Mouse (Mus musculus) Patski (cell line): ENCODE measurements around the gene Klhl29. TPM values are rescaled to one million over a fixed set of nuclear protein-coding genes. Genes with fewer than 3 reads are reported as not detected.

Experiments used
- ATAC-seq: fragments of 100-300 bp; one replicate; pipeline ENCODE4 v1.8.0; 2021
- CTCF ChIA-PET: fragments of 350-600 bp; sonication (Branson Sonifier 250); formaldehyde crosslinking; loops from one replicate; lab custom pipeline; 2022; ENCODE audit warnings: inconsistent platforms; lab: Charles Lee
- POLR2A ChIA-PET: fragments of 350-600 bp; sonication (Branson Sonifier 250); formaldehyde crosslinking; loops from one replicate; lab custom pipeline; 2022; ENCODE audit warnings: antibody characterized with exemption, inconsistent platforms; lab: Charles Lee
- DNase-seq: peaks from one replicate; pipeline ENCODE4 v3.0.0-alpha.2; 2011; ENCODE audit warnings: low read depth, low spot score
- H3K27me3 ChIP-seq: fragments of 371-371 bp; one replicate; pipeline ENCODE4 v1.5.1; 2021
- CTCF ChIP-seq: fragments of 100-300 bp; IDR thresholded peaks from one replicate; pipeline ENCODE4 v1.5.1; 2021
- in situ Hi-C: fragments of 300-500 bp; cut with MboI; formaldehyde crosslinking; loops from 3 replicates; pipeline ENCODE4 v1.11.1; 2018; ENCODE audit warnings: low pct_unique_long_range_greater_than_20kb, mixed read lengths
- polyA plus RNA-seq: library from polyadenylated mRNA; unstranded; gene quantifications from one replicate; pipeline ENCODE4 v1.2.3, GENCODE M21; 2021

Klhl29 gene
- polyA plus RNA-seq, 1 experiment from 2014 or later = 16.8 TPM

DNA sequence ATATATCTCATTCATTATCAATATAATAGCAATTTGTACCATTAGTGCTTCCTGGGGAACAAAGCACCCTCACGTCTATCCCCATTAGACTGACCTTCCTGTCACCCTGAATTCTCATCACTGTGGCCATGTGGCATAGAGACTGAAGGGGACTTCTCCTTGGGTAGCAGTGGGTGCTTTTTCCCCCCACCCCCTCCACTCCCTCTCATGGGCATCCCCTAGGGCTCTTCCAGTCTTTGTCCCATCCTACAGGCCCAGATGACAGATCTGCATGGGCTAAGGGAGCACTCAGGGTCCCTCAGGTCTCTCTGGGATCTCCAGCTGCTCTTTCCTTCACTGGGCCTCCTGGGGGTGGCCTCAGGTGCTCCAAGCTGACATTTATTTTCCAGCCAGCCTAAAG is 286.8 kb downstream of the Klhl29 start:
- no peak for ATAC-seq
- CTCF ChIA-PET = no interaction called here
- no peaks in the 10 kb centered on the region for H3K27me3 ChIP-seq
- POLR2A ChIA-PET = no interaction called here
- TF ChIP-seq CTCF = no peak
- in situ Hi-C loops = no loop called here
- DNase-seq = no peak

DNA sequence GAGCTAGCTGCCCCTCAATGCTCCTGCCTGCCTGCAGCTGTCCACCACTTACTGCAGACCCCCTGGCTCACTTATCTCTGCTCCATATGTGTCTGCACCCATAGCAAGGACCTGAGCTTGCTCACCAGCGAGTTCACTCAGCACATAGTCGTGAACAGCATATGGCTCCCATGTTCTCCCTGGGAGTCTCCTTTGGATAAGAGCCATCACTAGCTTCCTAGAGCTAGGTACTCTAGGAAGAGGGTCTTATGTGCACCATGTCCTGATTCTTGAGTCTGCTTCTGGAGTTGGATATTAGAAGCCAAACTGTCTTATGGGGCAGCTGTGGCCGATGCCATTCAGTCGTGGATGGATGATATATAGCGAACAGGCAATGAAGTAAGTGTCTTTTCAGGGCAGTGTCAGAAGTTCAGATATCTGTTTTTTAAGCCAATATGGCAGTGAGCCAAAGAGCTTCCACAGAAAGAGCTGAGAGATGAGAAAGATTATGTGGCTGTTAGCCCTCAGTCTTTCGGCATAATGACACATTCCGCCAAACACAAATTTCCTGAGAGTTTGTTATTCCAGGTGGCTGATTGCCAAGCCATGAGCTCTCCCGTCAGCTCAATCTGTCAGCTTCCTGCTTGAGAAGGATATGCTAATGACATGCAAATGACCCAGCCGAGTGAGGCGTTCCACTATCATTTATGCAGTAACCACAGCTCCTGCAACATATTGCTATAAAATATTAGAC is 287.5 kb downstream of the Klhl29 start:
- ATAC-seq (no peak), DNase-seq (no peak)
- CTCF ChIA-PET = interaction anchor here (1.1 kb wide), 1 partner anchor 27 kb away, joined by 4 read pairs; no protein-coding TSS in a partner anchor
- in situ Hi-C loops = no loop called here
- POLR2A ChIA-PET = no interaction called here
- TF ChIP-seq CTCF = no peak
- no peaks in the 10 kb centered on the region for H3K27me3 ChIP-seq

DNA sequence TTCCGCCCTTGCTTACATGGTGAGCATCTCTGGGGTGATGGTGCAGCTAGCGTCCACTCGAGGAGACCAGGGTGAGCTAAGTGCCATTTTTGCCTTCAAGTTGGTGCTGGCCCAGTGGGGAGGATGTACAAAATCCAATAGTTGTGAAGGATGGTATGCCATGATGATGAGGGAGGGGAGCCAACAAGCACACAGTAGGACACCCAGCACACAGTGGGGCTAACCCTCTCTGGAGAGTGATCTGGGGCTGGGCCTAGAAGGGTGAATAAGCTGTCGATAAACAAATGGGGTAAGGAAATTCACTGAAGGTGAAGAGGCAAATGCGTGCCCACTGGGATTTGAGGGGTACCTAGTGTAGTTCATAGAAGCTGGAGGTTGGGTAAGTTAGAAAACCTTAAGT is 290.8 kb downstream of the Klhl29 start:
- CTCF ChIA-PET = no interaction called here
- H3K27me3 ChIP-seq = no peaks in the 10 kb centered on the region
- in situ Hi-C loops = no loop called here
- DNase-seq (no peak), ATAC-seq (no peak)
- TF ChIP-seq CTCF = no peak
- POLR2A ChIA-PET = interaction anchor here (0.7 kb wide), 1 partner anchor 13 kb away, joined by 3 read pairs; no protein-coding TSS in a partner anchor

- no peak for TF ChIP-seq CTCF
- CTCF ChIA-PET = interaction anchor here (1.2 kb wide), 1 partner anchor 13 kb away, joined by 3 read pairs; no protein-coding TSS in a partner anchor
- DNase-seq (no peak), ATAC-seq (no peak)
- H3K27me3 ChIP-seq = no peaks in the 10 kb centered on the region
- in situ Hi-C loops = no loop called here
- POLR2A ChIA-PET = no interaction called here
Measured at GRCm38 (mm10) chr12:5081480-5081879, 294.0 kb downstream of the Klhl29 start.

DNA sequence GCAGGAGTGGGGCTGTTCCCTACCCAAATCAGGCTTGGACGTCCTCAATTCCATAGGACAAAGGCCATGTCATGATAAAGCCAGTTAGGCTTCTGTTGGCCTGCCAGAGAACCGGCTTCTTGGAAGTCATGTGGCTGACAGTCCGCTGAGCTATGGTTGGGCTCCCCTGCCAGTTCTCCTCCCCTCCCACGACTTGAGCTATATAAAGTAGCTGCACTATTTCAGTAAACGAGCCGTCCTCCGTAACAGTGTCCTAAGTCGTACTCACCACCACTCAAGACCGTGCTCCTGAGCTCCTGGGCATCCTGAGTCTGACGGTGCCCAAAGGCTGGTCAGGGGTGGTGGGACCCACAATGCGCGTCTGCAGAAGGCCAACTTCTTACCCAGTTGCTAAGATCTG is 302.3 kb downstream of the Klhl29 start:
- in situ Hi-C loops = no loop called here
- POLR2A ChIA-PET = no interaction called here
- DNase-seq (no peak), ATAC-seq (no peak)
- peaks cover 6% of the 10 kb centered on the region for H3K27me3 ChIP-seq
- CTCF ChIA-PET = no interaction called here
- TF ChIP-seq CTCF = no peak

GRCm38 (mm10) chr12:5070131-5070530 is 305.4 kb downstream of the Klhl29 start:
- DNase-seq = no peak
- TF ChIP-seq CTCF = no peak
- in situ Hi-C loops = no loop called here
- ChIA-PET POLR2A (no interaction called here), CTCF (interaction anchor here (1.1 kb wide), 1 partner anchor 30 kb away, joined by 3 read pairs; no protein-coding TSS in a partner anchor)
- peaks cover 6% of the 10 kb centered on the region for H3K27me3 ChIP-seq
- no peak for ATAC-seq

DNA sequence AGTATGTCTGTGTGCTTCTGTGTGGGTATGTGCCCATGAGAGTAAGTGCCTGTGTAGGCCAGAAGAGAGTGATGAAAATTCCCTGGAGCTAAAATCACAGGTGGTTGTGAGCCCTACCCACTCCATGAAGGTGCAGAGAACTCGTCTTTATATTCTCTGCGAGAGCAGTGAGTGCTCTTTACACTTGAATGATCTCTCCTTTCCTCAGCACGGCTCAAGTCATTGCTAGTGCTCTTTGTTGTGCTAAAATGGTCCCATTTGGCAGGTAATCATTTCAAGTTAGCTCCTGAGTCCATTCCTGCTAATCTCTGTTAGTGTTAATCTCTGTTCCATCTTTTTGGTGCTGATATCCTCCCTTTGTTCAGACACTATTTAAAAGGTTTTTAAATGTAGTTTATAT is 307.9 kb downstream of the Klhl29 start:
- CTCF ChIA-PET = no interaction called here
- in situ Hi-C loops = no loop called here
- ATAC-seq = no peak

GRCm38 (mm10) chr12:5048104-5048503 is 327.4 kb downstream of the Klhl29 start:
- TF ChIP-seq CTCF = no peak
- DNase-seq = no peak
- in situ Hi-C loops = no loop called here
- ATAC-seq = no peak
- ChIA-PET POLR2A (no interaction called here), CTCF (no interaction called here)
- H3K27me3 ChIP-seq = no peaks in the 10 kb centered on the region

More for the DNA sequence above, 307.9 kb downstream of the Klhl29 start:
- POLR2A ChIA-PET = no interaction called here
- no peak for TF ChIP-seq CTCF
- peaks cover 6% of the 10 kb centered on the region for H3K27me3 ChIP-seq
- DNase-seq = no peak

DNA sequence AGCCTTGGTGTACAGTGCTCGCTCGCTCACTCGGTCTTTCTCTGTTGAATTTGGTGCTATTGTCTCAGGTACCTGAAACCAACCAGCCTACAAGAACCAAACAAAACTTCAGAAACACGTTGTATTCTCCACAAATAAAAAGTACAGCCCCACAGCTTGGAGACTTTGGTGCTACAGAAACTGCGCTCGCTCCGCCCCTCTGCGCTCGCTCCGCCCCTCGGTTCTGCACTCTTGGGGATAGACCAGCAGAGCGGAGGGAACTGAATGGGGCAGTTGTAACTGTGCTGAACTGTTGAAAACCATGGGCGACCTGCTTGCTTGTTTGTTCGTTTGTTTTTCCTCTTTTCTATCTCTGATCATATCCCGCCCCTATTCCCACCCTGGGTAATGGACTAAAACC is 331.3 kb downstream of the Klhl29 start:
- no peak for ATAC-seq
- in situ Hi-C loops = no loop called here
- no peak for TF ChIP-seq CTCF
- H3K27me3 ChIP-seq = no peaks in the 10 kb centered on the region
- CTCF ChIA-PET = interaction anchor here (1.3 kb wide), 1 partner anchor 18 kb away, joined by 4 read pairs; no protein-coding TSS in a partner anchor
- POLR2A ChIA-PET = no interaction called here
- DNase-seq = no peak

- ATAC-seq (no peak), DNase-seq (no peak)
- no peak for TF ChIP-seq CTCF
- in situ Hi-C loops = no loop called here
- ChIA-PET POLR2A (interaction anchor here (1.1 kb wide), 1 partner anchor 23 kb away, joined by 4 read pairs; no protein-coding TSS in a partner anchor), CTCF (no interaction called here)
- no peaks in the 10 kb centered on the region for H3K27me3 ChIP-seq
Measured at GRCm38 (mm10) chr12:5038008-5038407, 337.5 kb downstream of the Klhl29 start.

DNA sequence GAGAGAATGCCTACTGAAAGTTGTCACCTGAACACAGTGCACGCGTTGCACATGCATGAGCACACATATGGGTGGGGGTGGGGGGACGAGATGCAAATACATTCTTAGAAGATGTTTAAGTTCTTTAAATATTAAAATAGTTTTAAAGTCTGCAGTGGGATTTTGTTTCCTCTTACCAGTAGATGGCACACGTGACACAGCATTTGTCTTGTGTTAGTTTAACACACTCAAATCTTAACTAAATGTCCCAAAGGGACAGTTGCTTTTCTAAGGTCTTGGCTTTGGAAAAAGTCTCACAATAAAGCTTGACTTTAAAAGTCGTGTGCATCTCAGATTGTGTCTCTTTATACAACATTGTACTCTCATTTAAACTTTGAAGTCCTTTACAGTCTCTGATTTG is 346.4 kb downstream of the Klhl29 start:
- in situ Hi-C loops = no loop called here
- no peak for DNase-seq
- ChIA-PET CTCF (no interaction called here), POLR2A (no interaction called here)
- no peaks in the 10 kb centered on the region for H3K27me3 ChIP-seq
- peak; percentile 39 for TF ChIP-seq CTCF
- no peak for ATAC-seq
